Mouse (Mus musculus): Measurements from ENCODE around the gene Cbfa2t3. TPM values are rescaled to one million over a fixed set of nuclear protein-coding genes. Genes with fewer than 3 reads are reported as not detected.

Gene Cbfa2t3
- polyA plus RNA-seq, 1 experiment from 2014 or later: 8.9 TPM

GRCm38 (mm10) chr8:122720811-122721640, 22.1 kb upstream of the Cbfa2t3 start:
- Histone ChIP-seq H3K4me1 (replicated peaks; ENCODE audit: control insufficient read depth, insufficient read depth, low read length) (peaks cover 9% of the 10 kb centered on the region), H3K9ac (ENCODE audit: low read depth, low read length) (0 out of 2 replicates have a peak overlapping the region, but pooled peaks have one; percentile 5), H3K9me3 (ENCODE audit: control insufficient read depth, low read length) (no peaks in the 10 kb centered on the region), H3K36me3 (ENCODE audit: control insufficient read depth, insufficient read depth, low read length) (no peaks in the 10 kb centered on the region), H3K4me2 (replicated peaks; ENCODE audit: low read depth, low read length) (no peak overlapping the region), H3K27ac (ENCODE audit: low read depth, low read length) (peak overlapping the region; percentile 67), H3K27me3 (ENCODE audit: control insufficient read depth, insufficient read depth, low read length) (no peaks in the 10 kb centered on the region; the same call in 1 of the 2 replicates), H3K4me3 (ENCODE audit: low read depth, low read length) (no peak overlapping the region)
- 69% methylated on average over 14 of the region's 14 CpGs for WGBS
- ATAC-seq (ENCODE audit: low FRiP score): 0 out of 2 replicates have a peak, but pooled peaks have one; percentile 39
- peak; percentile 23 for DNase-seq (ENCODE audit: low spot score)

GRCm38 (mm10) chr8:122720070-122720729, 21.3 kb upstream of the Cbfa2t3 start:
- no peaks in the 10 kb centered on the region; the same call in 1 of the 2 replicates for H3K27me3 ChIP-seq (ENCODE audit: control insufficient read depth, insufficient read depth, low read length)
- H3K4me3 ChIP-seq (ENCODE audit: low read depth, low read length): no peak overlapping the region
- peak; percentile 57 for DNase-seq (ENCODE audit: low spot score)
- H3K27ac ChIP-seq (ENCODE audit: low read depth, low read length): peak overlapping the region; percentile 67
- H3K4me2 ChIP-seq (replicated peaks; ENCODE audit: low read depth, low read length): peak overlapping the region; percentile 11; the same call in 1 of the 2 replicates
- no peak overlapping the region for H3K9ac ChIP-seq (ENCODE audit: low read depth, low read length)
- peaks cover 9% of the 10 kb centered on the region for H3K4me1 ChIP-seq (replicated peaks; ENCODE audit: control insufficient read depth, insufficient read depth, low read length)
- H3K36me3 ChIP-seq (ENCODE audit: control insufficient read depth, insufficient read depth, low read length): no peaks in the 10 kb centered on the region
- ATAC-seq (ENCODE audit: low FRiP score): peak; percentile 72
- WGBS: 16% methylated on average over 25 of the region's 25 CpGs
- no peaks in the 10 kb centered on the region for H3K9me3 ChIP-seq (ENCODE audit: control insufficient read depth, low read length)

GRCm38 (mm10) chr8:122719500-122720065, 20.7 kb upstream of the Cbfa2t3 start:
- Histone ChIP-seq H3K36me3 (ENCODE audit: control insufficient read depth, insufficient read depth, low read length) (no peaks in the 10 kb centered on the region), H3K27ac (ENCODE audit: low read depth, low read length) (peak overlapping the region; percentile 67), H3K4me2 (replicated peaks; ENCODE audit: low read depth, low read length) (no peak overlapping the region), H3K9me3 (ENCODE audit: control insufficient read depth, low read length) (no peaks in the 10 kb centered on the region), H3K9ac (ENCODE audit: low read depth, low read length) (no peak overlapping the region), H3K4me1 (replicated peaks; ENCODE audit: control insufficient read depth, insufficient read depth, low read length) (peaks cover 9% of the 10 kb centered on the region), H3K27me3 (ENCODE audit: control insufficient read depth, insufficient read depth, low read length) (peaks cover under 1% of the 10 kb centered on the region; the same call in 1 of the 2 replicates), H3K4me3 (ENCODE audit: low read depth, low read length) (no peak overlapping the region)
- DNase-seq (ENCODE audit: low spot score) (peak; percentile 24), ATAC-seq (ENCODE audit: low FRiP score) (peak; percentile 41; the same call in 1 of the 2 replicates)
- WGBS: 35% methylated on average over 7 of the region's 7 CpGs

GRCm38 (mm10) chr8:122718711-122719499, 20.0 kb upstream of the Cbfa2t3 start:
- H3K27me3 ChIP-seq (ENCODE audit: control insufficient read depth, insufficient read depth, low read length): peaks cover 2% of the 10 kb centered on the region; the same call in 1 of the 2 replicates

GRCm38 (mm10) chr8:122717869-122718509, 19.1 kb upstream of the Cbfa2t3 start:
- H3K27ac ChIP-seq (ENCODE audit: low read depth, low read length): no peak overlapping the region
- no peak overlapping the region for H3K4me2 ChIP-seq (replicated peaks; ENCODE audit: low read depth, low read length)
- no peaks in the 10 kb centered on the region for H3K9me3 ChIP-seq (ENCODE audit: control insufficient read depth, low read length)
- no peak overlapping the region for H3K9ac ChIP-seq (ENCODE audit: low read depth, low read length)
- no peak overlapping the region for H3K4me3 ChIP-seq (ENCODE audit: low read depth, low read length)
- 85% methylated on average over 10 of the region's 10 CpGs for WGBS
- no peak for DNase-seq (ENCODE audit: low spot score)
- H3K4me1 ChIP-seq (replicated peaks; ENCODE audit: control insufficient read depth, insufficient read depth, low read length): peaks cover 9% of the 10 kb centered on the region
- peaks cover 2% of the 10 kb centered on the region; the same call in 1 of the 2 replicates for H3K27me3 ChIP-seq (ENCODE audit: control insufficient read depth, insufficient read depth, low read length)
- no peak for ATAC-seq (ENCODE audit: low FRiP score)
- no peaks in the 10 kb centered on the region for H3K36me3 ChIP-seq (ENCODE audit: control insufficient read depth, insufficient read depth, low read length)

More at GRCm38 (mm10) chr8:122718711-122719499, 20.0 kb upstream of the Cbfa2t3 start:
- no peak overlapping the region for H3K4me3 ChIP-seq (ENCODE audit: low read depth, low read length)
- H3K4me1 ChIP-seq (replicated peaks; ENCODE audit: control insufficient read depth, insufficient read depth, low read length): peaks cover 9% of the 10 kb centered on the region
- no peak overlapping the region for H3K9ac ChIP-seq (ENCODE audit: low read depth, low read length)
- ATAC-seq (ENCODE audit: low FRiP score) (no peak), DNase-seq (ENCODE audit: low spot score) (no peak)
- H3K27ac ChIP-seq (ENCODE audit: low read depth, low read length): no peak overlapping the region
- H3K9me3 ChIP-seq (ENCODE audit: control insufficient read depth, low read length): no peaks in the 10 kb centered on the region
- no peak overlapping the region for H3K4me2 ChIP-seq (replicated peaks; ENCODE audit: low read depth, low read length)
- H3K36me3 ChIP-seq (ENCODE audit: control insufficient read depth, insufficient read depth, low read length): no peaks in the 10 kb centered on the region
- 80% methylated on average over 14 of the region's 14 CpGs for WGBS

GRCm38 (mm10) chr8:122716566-122716965, 17.7 kb upstream of the Cbfa2t3 start:
- 76% methylated on average over 8 of the region's 8 CpGs for WGBS
- 0 out of 2 replicates have a peak, but pooled peaks cover 2% of the 10 kb centered on the region for H3K27me3 ChIP-seq (ENCODE audit: control insufficient read depth, insufficient read depth, low read length)
- no peak for ATAC-seq (ENCODE audit: low FRiP score)

GRCm38 (mm10) chr8:122713157-122713518, 14.2 kb upstream of the Cbfa2t3 start:
- ATAC-seq (ENCODE audit: low FRiP score): no peak
- Histone ChIP-seq H3K36me3 (ENCODE audit: control insufficient read depth, insufficient read depth, low read length) (no peaks in the 10 kb centered on the region), H3K9me3 (ENCODE audit: control insufficient read depth, low read length) (no peaks in the 10 kb centered on the region), H3K4me1 (replicated peaks; ENCODE audit: control insufficient read depth, insufficient read depth, low read length) (0 out of 2 replicates have a peak, but pooled peaks cover 2% of the 10 kb centered on the region), H3K4me2 (replicated peaks; ENCODE audit: low read depth, low read length) (no peak overlapping the region), H3K4me3 (ENCODE audit: low read depth, low read length) (no peak overlapping the region), H3K27ac (ENCODE audit: low read depth, low read length) (no peak overlapping the region), H3K9ac (ENCODE audit: low read depth, low read length) (no peak overlapping the region), H3K27me3 (ENCODE audit: control insufficient read depth, insufficient read depth, low read length) (0 out of 2 replicates have a peak, but pooled peaks cover 2% of the 10 kb centered on the region)
- no peak for DNase-seq (ENCODE audit: low spot score)
- 94% methylated on average over 5 of the region's 5 CpGs for WGBS

More at GRCm38 (mm10) chr8:122716566-122716965, 17.7 kb upstream of the Cbfa2t3 start:
- H3K4me3 ChIP-seq (ENCODE audit: low read depth, low read length): no peak overlapping the region
- no peak overlapping the region for H3K9ac ChIP-seq (ENCODE audit: low read depth, low read length)
- no peaks in the 10 kb centered on the region for H3K36me3 ChIP-seq (ENCODE audit: control insufficient read depth, insufficient read depth, low read length)
- no peak for DNase-seq (ENCODE audit: low spot score)
- no peak overlapping the region for H3K4me2 ChIP-seq (replicated peaks; ENCODE audit: low read depth, low read length)
- H3K9me3 ChIP-seq (ENCODE audit: control insufficient read depth, low read length): no peaks in the 10 kb centered on the region
- peaks cover 9% of the 10 kb centered on the region for H3K4me1 ChIP-seq (replicated peaks; ENCODE audit: control insufficient read depth, insufficient read depth, low read length)
- no peak overlapping the region for H3K27ac ChIP-seq (ENCODE audit: low read depth, low read length)
